Mouse (Mus musculus) brown adipose tissue, adult 24 weeks (tissue): ENCODE measurements around the gene Sap30bp. TPM values are rescaled to one million over a fixed set of nuclear protein-coding genes. Genes with fewer than 3 reads are reported as not detected.

Source experiments
- H3K27ac ChIP-seq: fragments of 200-500 bp; replicated peaks from 2 replicates; pipeline ENCODE4 v1.5.1; 2012; ENCODE audit warnings: low read depth, mild to moderate bottlenecking, low read length
- H3K4me1 ChIP-seq: fragments of 200-500 bp; 2 replicates; pipeline ENCODE4 v1.6.1; 2012; ENCODE audit warnings: low read length, mixed read lengths; ENCODE audit not compliant: control insufficient read depth, insufficient read depth, insufficient read length
- H3K4me3 ChIP-seq: fragments of 200-500 bp; 2 replicates; pipeline ENCODE4 v1.5.1; 2012; ENCODE audit warnings: low read depth, mild to moderate bottlenecking, low read length, moderate library complexity; ENCODE audit not compliant: insufficient read depth
- polyA plus RNA-seq: library from polyadenylated mRNA; stranded (reverse); fragments of >200 nt; gene quantifications from 2 replicates; pipeline ENCODE4 v1.2.4, GENCODE M21; 2012; ENCODE audit not compliant: missing spikeins, insufficient read depth, insufficient read length

Gene Sap30bp
- polyA plus RNA-seq, 1 experiment: 12.0 TPM

DNA sequence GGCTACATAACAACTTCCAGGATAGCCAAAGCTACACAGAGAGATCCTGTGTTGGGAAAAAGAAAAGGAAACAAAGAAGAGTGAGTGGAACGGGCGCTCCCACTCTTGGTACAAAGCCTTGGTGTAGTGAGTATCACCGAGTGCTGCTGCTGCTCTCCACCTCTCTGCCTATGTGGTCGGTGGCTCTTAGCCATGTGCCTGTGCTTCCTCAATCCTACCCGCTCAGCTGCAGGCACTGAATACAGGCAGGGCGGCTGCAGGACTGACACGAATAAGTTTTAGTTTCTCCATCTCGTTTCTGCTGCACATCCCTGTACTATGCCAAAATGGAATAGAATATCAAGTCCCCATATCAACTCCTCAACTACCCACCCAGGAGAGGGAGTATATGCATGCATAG, 4.1 kb upstream of the Sap30bp start:
- Histone ChIP-seq H3K27ac (no peak overlapping the region), H3K4me1 (peaks cover 5% of the 10 kb centered on the region)

GRCm38 (mm10) chr11:115929818-115930217, 3.3 kb upstream of the Sap30bp start:
- Histone ChIP-seq H3K4me1 (peaks cover 5% of the 10 kb centered on the region), H3K27ac (no peak overlapping the region), H3K4me3 (no peak overlapping the region)

More for the DNA sequence above, 4.1 kb upstream of the Sap30bp start:
- no peak overlapping the region for H3K4me3 ChIP-seq

DNA sequence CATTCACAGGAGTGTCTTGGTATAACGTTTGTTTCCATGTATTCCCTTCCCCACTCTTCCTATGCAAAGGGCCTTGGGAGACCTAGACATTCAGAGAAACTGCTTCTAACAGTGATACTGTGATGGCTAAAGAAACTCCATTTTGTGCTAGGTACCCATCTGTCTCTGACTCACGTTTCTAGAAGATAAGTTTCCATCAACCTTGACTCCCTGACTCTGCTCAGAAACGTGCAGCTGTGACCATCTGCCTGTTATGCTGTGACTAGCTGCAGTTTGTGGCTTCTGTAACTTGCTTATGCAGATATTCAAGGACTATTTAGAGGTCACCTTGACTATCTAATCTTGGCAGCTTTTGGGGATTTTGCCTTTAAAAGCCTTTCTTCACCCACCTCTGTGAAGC, 1.8 kb upstream of the Sap30bp start:
- H3K4me1 ChIP-seq: peaks cover 5% of the 10 kb centered on the region
- no peak overlapping the region for H3K27ac ChIP-seq
- no peak overlapping the region for H3K4me3 ChIP-seq

DNA sequence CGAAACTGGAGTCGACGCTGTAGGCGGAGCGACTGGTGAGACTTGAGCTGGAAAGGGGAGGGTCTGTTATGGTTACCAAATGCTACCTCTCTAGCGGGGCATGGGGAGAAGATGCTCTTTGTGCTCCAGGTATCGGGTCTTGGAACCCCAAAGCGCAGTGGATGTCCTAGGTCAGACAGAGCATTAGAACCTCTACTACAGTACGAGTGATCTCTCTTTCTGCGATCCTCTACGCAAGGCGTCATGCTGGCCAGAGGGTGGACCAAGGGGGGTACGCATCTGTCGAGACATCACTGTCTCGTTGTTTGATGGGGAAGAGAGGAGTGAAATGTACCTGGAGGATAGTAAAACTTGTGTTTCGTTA, 647 bp downstream of the Sap30bp start:
- Histone ChIP-seq H3K4me3 (peak overlapping the region; percentile 77), H3K4me1 (peaks cover 5% of the 10 kb centered on the region), H3K27ac (0 out of 2 replicates have a peak overlapping the region, but pooled peaks have one; percentile 8)

GRCm38 (mm10) chr11:115939690-115940329, 6.7 kb downstream of the Sap30bp start:
- no peaks in the 10 kb centered on the region for H3K4me1 ChIP-seq
- no peak overlapping the region for H3K27ac ChIP-seq
- H3K4me3 ChIP-seq: no peak overlapping the region

GRCm38 (mm10) chr11:115941980-115942379, 8.9 kb downstream of the Sap30bp start:
- Histone ChIP-seq H3K4me3 (no peak overlapping the region), H3K4me1 (no peaks in the 10 kb centered on the region)

GRCm38 (mm10) chr11:115945247-115945646, 12.2 kb downstream of the Sap30bp start:
- Histone ChIP-seq H3K4me1 (no peaks in the 10 kb centered on the region), H3K27ac (no peak overlapping the region), H3K4me3 (no peak overlapping the region)

More at GRCm38 (mm10) chr11:115941980-115942379, 8.9 kb downstream of the Sap30bp start:
- H3K27ac ChIP-seq: no peak overlapping the region

- Histone ChIP-seq H3K4me1 (no peaks in the 10 kb centered on the region), H3K27ac (no peak overlapping the region), H3K4me3 (no peak overlapping the region)
These were observed 13.2 kb downstream of the Sap30bp start for GRCm38 (mm10) chr11:115946221-115946828.

DNA sequence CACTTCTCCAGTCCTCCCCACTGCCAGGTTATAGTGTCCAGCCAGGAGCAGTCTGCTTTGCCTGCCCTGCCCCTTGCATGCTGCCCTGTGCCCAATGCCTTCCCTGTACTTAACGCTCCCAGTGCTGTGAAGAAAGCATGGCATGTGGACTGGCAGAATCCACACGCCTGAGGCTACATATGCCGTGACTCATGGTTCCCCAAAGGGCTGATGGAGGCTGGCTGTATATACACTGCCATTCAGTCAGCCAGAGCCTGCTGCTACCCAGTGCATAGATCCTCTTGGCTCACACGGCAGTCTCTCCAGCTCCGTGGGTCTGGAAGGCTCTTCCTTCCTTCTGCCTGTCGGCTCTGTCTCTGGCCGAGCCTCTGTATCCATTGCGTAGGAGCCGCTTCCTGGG, 15.2 kb downstream of the Sap30bp start:
- Histone ChIP-seq H3K4me3 (no peak overlapping the region), H3K4me1 (no peaks in the 10 kb centered on the region), H3K27ac (no peak overlapping the region)

- H3K4me1 ChIP-seq: peaks cover 4% of the 10 kb centered on the region; the same call in 1 of the 2 replicates
- no peak overlapping the region for H3K27ac ChIP-seq
- H3K4me3 ChIP-seq: no peak overlapping the region
These were observed 17.6 kb downstream of the Sap30bp start for GRCm38 (mm10) chr11:115950719-115951118.

- Histone ChIP-seq H3K4me1 (peaks cover 5% of the 10 kb centered on the region; the same call in 1 of the 2 replicates), H3K4me3 (no peak overlapping the region), H3K27ac (peak overlapping the region; percentile 57)
These were observed 21.6 kb downstream of the Sap30bp start for GRCm38 (mm10) chr11:115954712-115955111.

- Histone ChIP-seq H3K4me1 (peaks cover 5% of the 10 kb centered on the region; the same call in 1 of the 2 replicates), H3K4me3 (no peak overlapping the region), H3K27ac (peak overlapping the region; percentile 57)
These were observed 22.2 kb downstream of the Sap30bp start for GRCm38 (mm10) chr11:115955195-115955858.

DNA sequence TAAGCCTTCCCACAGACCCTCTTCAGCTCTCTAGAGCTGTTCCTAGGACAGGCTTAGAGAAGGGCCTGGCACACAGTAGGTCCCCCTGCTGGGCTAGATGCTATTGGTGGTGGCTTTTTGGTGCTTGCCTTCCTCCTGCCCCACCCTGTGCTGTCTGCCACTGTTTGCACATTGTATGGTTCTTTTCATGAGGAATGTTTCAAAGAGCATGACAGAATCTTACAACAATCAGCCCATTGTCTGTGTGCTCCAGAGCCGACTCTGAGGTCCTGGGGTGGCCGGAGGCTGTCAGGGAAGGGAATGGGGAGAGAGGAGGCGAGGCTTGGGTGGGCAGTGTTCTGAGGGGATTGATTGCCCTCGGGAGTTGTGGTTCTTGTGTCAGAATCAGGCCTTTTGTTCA, 23.4 kb downstream of the Sap30bp start:
- H3K4me3 ChIP-seq: no peak overlapping the region
- no peak overlapping the region for H3K27ac ChIP-seq
- H3K4me1 ChIP-seq: peaks cover 5% of the 10 kb centered on the region; the same call in 1 of the 2 replicates

DNA sequence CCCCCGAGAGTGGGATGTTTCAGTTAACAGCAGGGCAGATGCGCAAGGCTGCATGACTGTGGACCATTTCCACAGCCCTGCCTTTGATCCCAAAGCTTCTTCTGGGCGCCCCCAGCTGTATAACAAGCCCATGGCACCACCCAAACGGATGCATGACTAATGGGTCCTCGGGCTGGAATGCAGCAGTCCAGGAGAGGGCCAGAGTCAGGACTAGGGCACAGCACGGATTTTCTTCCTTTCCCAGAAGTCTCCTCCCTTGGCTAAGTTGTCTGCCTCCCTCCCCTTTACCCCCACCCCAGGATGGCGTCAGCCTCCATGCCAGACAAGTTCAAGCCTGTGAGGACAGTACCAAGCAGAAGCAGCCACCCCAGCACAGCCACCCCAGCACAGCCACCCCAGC, 24.9 kb downstream of the Sap30bp start:
- Histone ChIP-seq H3K4me3 (no peak overlapping the region), H3K4me1 (peaks cover 5% of the 10 kb centered on the region; the same call in 1 of the 2 replicates), H3K27ac (0 out of 2 replicates have a peak overlapping the region, but pooled peaks have one; percentile 17)

- H3K4me3 ChIP-seq: no peak overlapping the region
- H3K4me1 ChIP-seq: peaks cover 5% of the 10 kb centered on the region; the same call in 1 of the 2 replicates
- H3K27ac ChIP-seq: no peak overlapping the region
These were observed 25.9 kb downstream of the Sap30bp start for GRCm38 (mm10) chr11:115959018-115959417.
